Mouse (Mus musculus) intestine, embryonic 16.5 days (tissue): ENCODE measurements around the gene Pcif1. TPM values are rescaled to one million over a fixed set of nuclear protein-coding genes. Genes with fewer than 3 reads are reported as not detected.
"Not testable (repeated sequence)": the region's sequence is repeated elsewhere in the genome, so short reads cannot be mapped to it uniquely, and the experiment has no call there.

Experiments used
- ATAC-seq: fragments of 200-750 bp; cut with Nextera tagmentation; 2 replicates; pipeline ENCODE4 v1.8.0; 2017; ENCODE audit warnings: moderate TSS enrichment, moderate library complexity
- H3K27ac ChIP-seq: fragments of 300-500 bp; sonication (generic); 2 replicates; pipeline ENCODE4 v1.5.1; 2014; ENCODE audit warnings: mild to moderate bottlenecking, low read length
- H3K27me3 ChIP-seq: fragments of 300-500 bp; sonication (generic); replicated peaks from 2 replicates; pipeline ENCODE4 v1.6.1; 2014; ENCODE audit warnings: low read length, control low read depth, mixed read lengths; ENCODE audit not compliant: control insufficient read depth, insufficient read depth
- H3K36me3 ChIP-seq: fragments of 300-500 bp; sonication (generic); 2 replicates; pipeline ENCODE4 v1.6.1; 2014; ENCODE audit warnings: low read length, control low read depth; ENCODE audit not compliant: control insufficient read depth, insufficient read depth
- H3K4me1 ChIP-seq: fragments of 300-500 bp; sonication (generic); 2 replicates; pipeline ENCODE4 v1.6.1; 2014; ENCODE audit warnings: low read length, control low read depth, mixed read lengths; ENCODE audit not compliant: control insufficient read depth, insufficient read depth
- H3K4me2 ChIP-seq: fragments of 300-500 bp; sonication (generic); 2 replicates; pipeline ENCODE4 v1.6.1; 2014; ENCODE audit warnings: low read depth, low read length, control low read depth
- H3K4me3 ChIP-seq: fragments of 300-500 bp; sonication (generic); 2 replicates; pipeline ENCODE4 v1.5.1; 2014; ENCODE audit warnings: mild to moderate bottlenecking, low read length
- H3K9ac ChIP-seq: fragments of 300-500 bp; sonication (generic); 2 replicates; pipeline ENCODE4 v1.6.1; 2014; ENCODE audit warnings: low read depth, low read length
- H3K9me3 ChIP-seq: fragments of 300-500 bp; sonication (generic); 2 replicates; pipeline ENCODE4 v1.6.1; 2016; ENCODE audit warnings: low read length, control low read depth; ENCODE audit not compliant: control insufficient read depth
- WGBS: fragments of 180-500 bp; shearing (Covaris S2); extraction: QIAGEN DNeasy Blood & Tissue Kit; methylation state at CpG from one replicate; pipeline ENCODE4 v1.1.7; 2014; 5-methylcytosine and 5-hydroxymethylcytosine counted together
- polyA plus RNA-seq: library from polyadenylated mRNA; unstranded; fragments of >200 nt; fragmentation: Nextera tagmentation; extraction: Ambion mirVana; gene quantifications from 2 replicates; pipeline ENCODE4 v1.2.1, GENCODE M21; 2015

Gene Pcif1
- polyA plus RNA-seq, 1 experiment from 2014 or later: 64.0 TPM

DNA sequence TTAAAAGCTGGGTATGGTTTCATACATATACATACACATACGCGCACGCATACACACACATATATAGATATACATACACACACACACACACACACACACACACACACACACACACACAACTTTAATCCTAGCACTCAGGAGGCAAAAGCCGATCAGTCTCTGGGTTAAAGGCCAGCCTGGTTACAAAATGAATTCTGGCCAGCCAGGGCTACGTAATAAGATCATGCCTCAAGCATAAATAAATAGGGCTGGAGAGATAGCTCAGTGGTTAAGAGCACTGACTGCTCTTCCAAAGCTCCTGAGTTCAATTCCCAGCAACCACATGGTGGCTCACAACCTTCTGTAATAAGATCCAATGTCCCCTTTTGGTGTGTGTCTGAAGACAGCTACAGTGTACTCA lies 23.5 kb upstream of the Pcif1 start:
- H3K9me3 ChIP-seq, H3K36me3 ChIP-seq, ATAC-seq, H3K4me3 ChIP-seq, H3K9ac ChIP-seq, H3K4me2 ChIP-seq, H3K27ac ChIP-seq: not testable (repeated sequence)
- peaks cover 17% of the 10 kb centered on the region for H3K27me3 ChIP-seq
- H3K4me1 ChIP-seq: peaks cover 27% of the 10 kb centered on the region
- WGBS: 77% methylated on average over 5 of the region's 5 CpGs

GRCm38 (mm10) chr2:164856309-164857100 lies 22.6 kb upstream of the Pcif1 start:
- peaks cover 17% of the 10 kb centered on the region for H3K27me3 ChIP-seq
- no peaks in the 10 kb centered on the region for H3K36me3 ChIP-seq
- peak overlapping the region; percentile 57 for H3K4me3 ChIP-seq
- ATAC-seq: peak; percentile 21; the same call in 1 of the 2 replicates
- WGBS: 2% methylated on average over 42 of the region's 42 CpGs
- peak overlapping the region; percentile 72 for H3K9ac ChIP-seq
- peaks cover 28% of the 10 kb centered on the region for H3K4me1 ChIP-seq
- no peaks in the 10 kb centered on the region for H3K9me3 ChIP-seq
- no peak overlapping the region for H3K27ac ChIP-seq
- H3K4me2 ChIP-seq: peak overlapping the region; percentile 96

GRCm38 (mm10) chr2:164857101-164857821 lies 21.8 kb upstream of the Pcif1 start, which contains the start of gene Pltp:
Gene Pltp, minus strand, starts transcription at chr2:164857711.
- Histone ChIP-seq H3K9me3 (no peaks in the 10 kb centered on the region), H3K27ac (no peak within 1 kb of the TSS; the same call in 1 of the 2 replicates), H3K36me3 (no peaks in the 10 kb centered on the region), H3K9ac (peak within 1 kb of the TSS; percentile 72), H3K4me1 (peaks cover 34% of the 10 kb centered on the region), H3K4me2 (peak within 1 kb of the TSS; percentile 96), H3K4me3 (peak within 1 kb of the TSS; percentile 57), H3K27me3 (peaks cover 17% of the 10 kb centered on the region)
- peak; percentile 38; the same call in 1 of the 2 replicates for ATAC-seq
- WGBS: under 1% methylated on average over 46 of the region's 47 CpGs

GRCm38 (mm10) chr2:164857842-164858553 lies 21.1 kb upstream of the Pcif1 start:
- WGBS: 13% methylated on average over 19 of the region's 19 CpGs
- H3K27ac ChIP-seq: no peak overlapping the region
- H3K4me2 ChIP-seq: peak overlapping the region; percentile 96

GRCm38 (mm10) chr2:164859155-164859554 lies 19.9 kb upstream of the Pcif1 start:
- H3K9me3 ChIP-seq: no peaks in the 10 kb centered on the region
- H3K4me1 ChIP-seq: peaks cover 38% of the 10 kb centered on the region
- H3K4me3 ChIP-seq: no peak overlapping the region
- H3K27ac ChIP-seq: peak overlapping the region; percentile 37
- H3K27me3 ChIP-seq: peaks cover 17% of the 10 kb centered on the region
- peak overlapping the region; percentile 24; the same call in 1 of the 2 replicates for H3K9ac ChIP-seq
- 58% methylated on average over 2 of the region's 2 CpGs for WGBS
- no peaks in the 10 kb centered on the region for H3K36me3 ChIP-seq
- no peak overlapping the region for H3K4me2 ChIP-seq
- ATAC-seq: no peak

More at GRCm38 (mm10) chr2:164857842-164858553, 21.1 kb upstream of the Pcif1 start:
- H3K27me3 ChIP-seq: peaks cover 17% of the 10 kb centered on the region
- H3K9me3 ChIP-seq: no peaks in the 10 kb centered on the region
- no peaks in the 10 kb centered on the region for H3K36me3 ChIP-seq
- ATAC-seq: no peak
- peak overlapping the region; percentile 72 for H3K9ac ChIP-seq
- H3K4me3 ChIP-seq: peak overlapping the region; percentile 57
- peaks cover 38% of the 10 kb centered on the region for H3K4me1 ChIP-seq

- H3K4me1 ChIP-seq: peaks cover 37% of the 10 kb centered on the region
- no peaks in the 10 kb centered on the region for H3K36me3 ChIP-seq
- no peaks in the 10 kb centered on the region for H3K9me3 ChIP-seq
- ATAC-seq: peak; percentile 78
- H3K27me3 ChIP-seq: peaks cover 16% of the 10 kb centered on the region
- peak overlapping the region; percentile 24; the same call in 1 of the 2 replicates for H3K9ac ChIP-seq
- 58% methylated on average over 9 of the region's 9 CpGs for WGBS
- no peak overlapping the region for H3K4me3 ChIP-seq
- H3K27ac ChIP-seq: peak overlapping the region; percentile 37
- H3K4me2 ChIP-seq: no peak overlapping the region
Measured at GRCm38 (mm10) chr2:164859640-164860432, 19.3 kb upstream of the Pcif1 start.

GRCm38 (mm10) chr2:164861094-164861493 lies 18.0 kb upstream of the Pcif1 start:
- Histone ChIP-seq H3K4me2 (no peak overlapping the region), H3K4me1 (peaks cover 35% of the 10 kb centered on the region), H3K4me3 (no peak overlapping the region), H3K9me3 (no peaks in the 10 kb centered on the region), H3K27me3 (peaks cover 14% of the 10 kb centered on the region), H3K9ac (no peak overlapping the region), H3K27ac (no peak overlapping the region), H3K36me3 (no peaks in the 10 kb centered on the region)
- ATAC-seq: no peak
- 65% methylated on average over 4 of the region's 4 CpGs for WGBS

DNA sequence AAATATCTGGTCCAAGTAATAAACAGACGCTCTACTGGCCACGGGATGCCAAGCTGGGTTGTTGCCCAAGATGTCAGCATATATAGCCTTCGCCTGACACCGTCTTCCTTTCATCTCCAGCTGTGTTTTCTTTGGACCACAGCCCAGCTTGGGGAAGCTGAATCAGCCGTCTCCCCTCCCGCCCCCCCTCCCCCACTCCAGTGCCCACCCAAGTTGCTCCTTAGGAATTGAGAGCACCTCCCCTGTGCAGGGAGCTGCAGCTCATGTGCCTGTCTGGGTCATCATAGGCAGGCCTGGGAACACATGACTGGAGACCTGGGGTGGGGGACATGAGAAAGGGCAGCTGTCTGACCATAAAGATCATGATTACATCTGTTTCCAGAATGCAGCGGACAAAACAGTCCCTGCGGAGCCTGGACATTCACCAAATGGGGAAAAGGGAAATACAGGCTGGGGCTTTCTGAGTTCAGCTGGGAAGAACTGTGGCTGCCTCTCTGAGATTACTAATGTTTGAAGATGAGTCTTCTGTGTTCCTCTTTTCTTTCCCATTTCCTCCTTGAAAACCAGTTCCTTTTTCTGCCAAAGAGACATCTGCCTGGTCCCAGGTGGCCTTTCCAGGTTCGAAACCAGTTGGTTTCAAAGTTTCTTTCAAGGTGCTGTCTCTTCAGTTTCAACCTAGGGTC lies 16.8 kb upstream of the Pcif1 start:
- H3K36me3 ChIP-seq: no peaks in the 10 kb centered on the region
- peaks cover 36% of the 10 kb centered on the region for H3K4me1 ChIP-seq
- WGBS: 32% methylated on average over 9 of the region's 9 CpGs
- no peaks in the 10 kb centered on the region for H3K9me3 ChIP-seq
- peak; percentile 65 for ATAC-seq
- H3K4me2 ChIP-seq: no peak overlapping the region
- peak overlapping the region; percentile 89 for H3K27ac ChIP-seq
- no peak overlapping the region for H3K4me3 ChIP-seq
- peaks cover 3% of the 10 kb centered on the region for H3K27me3 ChIP-seq
- H3K9ac ChIP-seq: no peak overlapping the region
